2 mouse cellular contexts compared by ENCODE assay signal in genomic region chr1:155108412-155108811, GRCm38 (mm10).
TF ChIP-seq lines count a peak whose summit lies in the region.

No protein-coding gene starts in this region.

TF ChIP-seq in MEL, 35 proteins besides CTCF, POLR2A, EP300 and RAD21:
- peak; percentile 31; the same call in 1 of the 2 replicates for TF ChIP-seq SIN3A (IDR thresholded peaks at IDR 0.05; ENCODE audit: low read length)
- no peak for TF ChIP-seq NELFE (IDR thresholded peaks at IDR 0.05; ENCODE audit: low read depth, low read length)

TF ChIP-seq in myocyte, 11 proteins besides CTCF, POLR2A, EP300 and RAD21:
- TF ChIP-seq TCF3 (IDR thresholded peaks at IDR 0.05; ENCODE audit: insufficient read length, low read depth) (no peak), MYOG (IDR thresholded peaks at IDR 0.05; ENCODE audit: control insufficient read depth in 1 of 3, insufficient read depth in 1 of 3, insufficient read length in 2 of 3, low read depth in 2 of 3) (peak in 1 of 3 experiments; percentile 1), MYOD1 (IDR thresholded peaks at IDR 0.05; ENCODE audit: control insufficient read depth in 1 of 3, insufficient read length in 2 of 3, low read depth in 2 of 3) (peak in 2 of 3 experiments; percentile 29 to 49), TCF12 (IDR thresholded peaks at IDR 0.05; ENCODE audit: insufficient read depth, poor library complexity, severe bottlenecking) (no peak), SRF (IDR thresholded peaks at IDR 0.05; ENCODE audit: control insufficient read depth, insufficient read length, low read depth) (no peak), MAX (IDR thresholded peaks at IDR 0.05; ENCODE audit: low read depth) (no peak), POLR2AphosphoS2 (IDR thresholded peaks at IDR 0.05; ENCODE audit: insufficient read length, low read depth) (no peak), CEBPB (IDR thresholded peaks at IDR 0.05; ENCODE audit: insufficient read depth, poor library complexity, severe bottlenecking) (0 out of 2 replicates have a peak, but pooled peaks have one; percentile 49), USF1 (IDR thresholded peaks at IDR 0.05; ENCODE audit: low read depth) (no peak), REST (IDR thresholded peaks at IDR 0.05; ENCODE audit: insufficient read depth, insufficient read length) (no peak)
